Mouse (Mus musculus) spleen, adult 2 months (tissue): Measurements from ENCODE around the gene Mfge8. TPM values are rescaled to one million over a fixed set of nuclear protein-coding genes. Genes with fewer than 3 reads are reported as not detected.

Source experiments
- DNase-seq, 2 experiments: peaks; one replicate each; pipeline versions ENCODE4 v3.0.0 to v3.0.0-alpha.2; 2012 to 2021; ENCODE audit warnings: low spot score in 2 of 2, low read depth in 1 of 2
- H3K27ac ChIP-seq: fragments of 200-500 bp; 2 replicates; pipeline ENCODE4 v1.5.1; 2012; ENCODE audit warnings: low read length, inconsistent platforms; ENCODE audit not compliant: insufficient read depth
- H3K27me3 ChIP-seq: fragments of 200-500 bp; 2 replicates; pipeline ENCODE4 v1.6.1; 2012; ENCODE audit warnings: mild to moderate bottlenecking, moderate library complexity, low read length, inconsistent platforms; ENCODE audit not compliant: control insufficient read depth, insufficient read depth
- H3K36me3 ChIP-seq: fragments of 200-500 bp; 2 replicates; pipeline ENCODE4 v1.6.1; 2012; ENCODE audit warnings: mild to moderate bottlenecking, low read length, inconsistent platforms; ENCODE audit not compliant: control insufficient read depth, insufficient read depth
- H3K4me1 ChIP-seq: fragments of 200-500 bp; 2 replicates; pipeline ENCODE4 v1.6.1; 2011; ENCODE audit warnings: inconsistent platforms; ENCODE audit not compliant: control insufficient read depth, insufficient read depth, insufficient read length
- H3K4me3 ChIP-seq: fragments of 200-500 bp; 2 replicates; pipeline ENCODE4 v1.5.1; 2011; ENCODE audit warnings: mild to moderate bottlenecking, inconsistent platforms; ENCODE audit not compliant: insufficient read depth, insufficient read length; ENCODE audit errors: extremely low read depth
- CTCF ChIP-seq: fragments of 200-500 bp; IDR thresholded peaks from 2 replicates; pipeline ENCODE4 v1.5.1; 2011; ENCODE audit warnings: mild to moderate bottlenecking, inconsistent platforms; ENCODE audit not compliant: insufficient read depth, insufficient read length, insufficient replicate concordance; ENCODE audit errors: extremely low read depth
- POLR2A ChIP-seq: fragments of 200-500 bp; IDR thresholded peaks from 2 replicates; pipeline ENCODE4 v1.6.1; 2011; ENCODE audit warnings: low read depth, low read length, inconsistent platforms
- WGBS: fragments of 180-500 bp; shearing (Covaris S2); methylation state at CpG from one replicate; pipeline ENCODE4 v1.1.7; 2018; 5-methylcytosine and 5-hydroxymethylcytosine counted together
- polyA plus RNA-seq: library from polyadenylated mRNA; depleted of rRNA; stranded (reverse); fragments of >200 nt; gene quantifications from 2 replicates; pipeline ENCODE4 v1.2.3, GENCODE M21; 2012

Mfge8 gene
- polyA plus RNA-seq, 1 experiment: 799 TPM

GRCm38 (mm10) chr7:79147011-79147837 is 1.6 kb downstream of the Mfge8 start:
- no peaks in the 10 kb centered on the region for H3K27me3 ChIP-seq
- H3K27ac ChIP-seq: no peak overlapping the region
- peaks cover 4% of the 10 kb centered on the region for H3K36me3 ChIP-seq
- TF ChIP-seq POLR2A: no peak
- no peak for TF ChIP-seq CTCF
- WGBS: 76% methylated on average over 12 of the region's 12 CpGs
- H3K4me1 ChIP-seq: peaks cover 6% of the 10 kb centered on the region; the same call in 1 of the 2 replicates
- no peak overlapping the region for H3K4me3 ChIP-seq
- no peak for DNase-seq

GRCm38 (mm10) chr7:79140897-79141296 is 8.0 kb downstream of the Mfge8 start:
- H3K36me3 ChIP-seq: peaks cover 7% of the 10 kb centered on the region
- H3K4me3 ChIP-seq: no peak overlapping the region
- H3K27me3 ChIP-seq: no peaks in the 10 kb centered on the region
- TF ChIP-seq CTCF: peak; percentile 95
- TF ChIP-seq POLR2A: no peak
- H3K4me1 ChIP-seq: no peaks in the 10 kb centered on the region
- DNase-seq: peak in 1 of 2 experiments; percentile 57
- WGBS: 53% methylated on average over 8 of the region's 8 CpGs
- H3K27ac ChIP-seq: no peak overlapping the region

GRCm38 (mm10) chr7:79139891-79140591 is 8.8 kb downstream of the Mfge8 start:
- no peak for DNase-seq
- 76% methylated on average over 4 of the region's 4 CpGs for WGBS

GRCm38 (mm10) chr7:79139328-79139824 is 9.5 kb downstream of the Mfge8 start:
- Histone ChIP-seq H3K4me1 (no peaks in the 10 kb centered on the region), H3K27ac (no peak overlapping the region), H3K4me3 (no peak overlapping the region), H3K27me3 (no peaks in the 10 kb centered on the region), H3K36me3 (0 out of 2 replicates have a peak, but pooled peaks cover 4% of the 10 kb centered on the region)
- TF ChIP-seq CTCF (no peak), POLR2A (no peak)
- DNase-seq: no peak
- WGBS: 66% methylated on average over 6 of the region's 6 CpGs

More at GRCm38 (mm10) chr7:79139891-79140591, 8.8 kb downstream of the Mfge8 start:
- Histone ChIP-seq H3K27me3 (no peaks in the 10 kb centered on the region), H3K4me1 (no peaks in the 10 kb centered on the region), H3K27ac (no peak overlapping the region), H3K36me3 (peaks cover 6% of the 10 kb centered on the region), H3K4me3 (no peak overlapping the region)
- TF ChIP-seq CTCF: no peak
- TF ChIP-seq POLR2A: no peak

GRCm38 (mm10) chr7:79133391-79133790 is 15.5 kb downstream of the Mfge8 start:
- no peak overlapping the region for H3K27ac ChIP-seq
- H3K36me3 ChIP-seq: 0 out of 2 replicates have a peak, but pooled peaks cover 2% of the 10 kb centered on the region
- WGBS: 75% methylated on average over 6 of the region's 6 CpGs
- no peak overlapping the region for H3K4me3 ChIP-seq
- no peaks in the 10 kb centered on the region for H3K27me3 ChIP-seq
- H3K4me1 ChIP-seq: no peaks in the 10 kb centered on the region
- DNase-seq: no peak
- no peak for TF ChIP-seq POLR2A
- TF ChIP-seq CTCF: no peak

GRCm38 (mm10) chr7:79130843-79131444 is 17.9 kb downstream of the Mfge8 start, which contains the start of gene Hapln3:
Hapln3 (minus strand) TSS chr7:79131018.
- no peak for DNase-seq
- H3K27ac ChIP-seq: no peak within 1 kb of the TSS
- WGBS: 22% methylated on average over 19 of the region's 19 CpGs
- no peaks in the 10 kb centered on the region for H3K27me3 ChIP-seq
- H3K4me3 ChIP-seq: no peak within 1 kb of the TSS
- no peak for TF ChIP-seq CTCF
- no peak for TF ChIP-seq POLR2A
- no peaks in the 10 kb centered on the region for H3K36me3 ChIP-seq
- no peaks in the 10 kb centered on the region for H3K4me1 ChIP-seq

- H3K27ac ChIP-seq: no peak overlapping the region
- no peaks in the 10 kb centered on the region for H3K4me1 ChIP-seq
- H3K36me3 ChIP-seq: no peaks in the 10 kb centered on the region
- no peaks in the 10 kb centered on the region for H3K27me3 ChIP-seq
- no peak for TF ChIP-seq CTCF
- no peak for TF ChIP-seq POLR2A
- no peak for DNase-seq
- WGBS: 19% methylated on average over 13 of the region's 13 CpGs
- no peak overlapping the region for H3K4me3 ChIP-seq
Measured at GRCm38 (mm10) chr7:79130385-79130784, 18.5 kb downstream of the Mfge8 start.
